Comparison of ENCODE assay signal across 16 mouse cellular contexts in the genomic region with DNA sequence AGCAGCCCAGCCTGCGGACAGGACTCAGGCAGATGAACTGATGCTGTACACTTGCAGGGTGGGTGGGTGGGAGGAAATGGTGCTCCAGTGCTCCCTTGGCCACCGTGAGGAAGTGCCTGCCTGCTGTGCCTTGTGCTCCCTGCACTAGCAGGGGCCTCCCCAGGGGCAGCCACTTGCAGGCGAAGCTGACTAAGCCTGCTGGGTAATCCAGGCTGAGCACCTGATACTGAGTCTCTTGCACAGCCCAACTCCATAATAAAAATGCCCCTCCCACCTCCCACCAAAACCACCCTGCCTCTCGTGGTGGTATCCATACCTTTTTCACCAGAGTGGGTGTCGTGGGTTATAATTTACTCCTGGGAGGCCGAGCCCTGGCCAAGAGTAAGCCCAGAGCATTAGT. TPM values are rescaled to one million over a fixed set of nuclear protein-coding genes. Genes with fewer than 3 reads are reported as not detected.
A peak's percentile ranks its signal among the peaks of the same experiment; 100 is the strongest.
DNase-seq lines count a peak whose midpoint lies in the region; ATAC-seq lines count a peak whose summit lies in the region.
"Had no signal": no experiment of that assay in that cellular context is flagged by ENCODE, and none has a peak within 500 bp of the region (broad histone marks: within the 10 kb centered on the region; RNA-seq: fewer than 3 reads in every experiment).

No protein-coding gene starts in this region.

- peaks cover 24% of the 10 kb centered on the region; the same call in 1 of the 2 replicates for H3K27me3 ChIP-seq in heart, embryonic 10.5 days (ENCODE audit: insufficient read depth, poor library complexity, severe bottlenecking)
- H3K27me3 ChIP-seq in heart, embryonic 11.5 days (ENCODE audit: control insufficient read depth, insufficient read depth, low read length), result 0 out of 2 replicates have a peak, but pooled peaks cover 2% of the 10 kb centered on the region
- H3K27me3 ChIP-seq in neural tube, embryonic 13.5 days, result no peaks in the 10 kb centered on the region

- 0 out of 2 replicates have a peak overlapping the region, but pooled peaks have one; percentile 18 for H3K27ac ChIP-seq in heart, embryonic 10.5 days
- H3K27ac ChIP-seq in heart, embryonic 11.5 days (ENCODE audit: low read depth, low read length), result no peak overlapping the region
- no peak overlapping the region for H3K27ac ChIP-seq in neural tube, embryonic 13.5 days (replicated peaks)

- 41% methylated on average over 6 of the region's 6 CpGs for WGBS in heart, embryonic 10.5 days
- WGBS in heart, embryonic 11.5 days (ENCODE audit: insufficient replicate concordance), result 44% methylated on average over 6 of the region's 6 CpGs
- 51% methylated on average over 6 of the region's 6 CpGs for WGBS in neural tube, embryonic 13.5 days

- no peaks in the 10 kb centered on the region for H3K36me3 ChIP-seq in heart, embryonic 10.5 days
- no peaks in the 10 kb centered on the region for H3K36me3 ChIP-seq in heart, embryonic 11.5 days (ENCODE audit: control insufficient read depth, insufficient read depth, low read length)
- H3K36me3 ChIP-seq in neural tube, embryonic 13.5 days, result no peaks in the 10 kb centered on the region

- ATAC-seq in heart, embryonic 11.5 days (replicated peaks; ENCODE audit: insufficient number of reproducible peaks, low FRiP score, low TSS enrichment), result no peak
- no peak; the same call in 1 of the 2 replicates for ATAC-seq in neural tube, embryonic 13.5 days (ENCODE audit: low read depth)
- ATAC-seq in common myeloid progenitor, adult 5-6 weeks (replicated peaks; ENCODE audit: low read depth, poor library complexity, severe bottlenecking), result peak; percentile 12; the same call in 1 of the 2 replicates

- no peaks in the 10 kb centered on the region for H3K9me3 ChIP-seq in heart, embryonic 10.5 days
- H3K9me3 ChIP-seq in heart, embryonic 11.5 days (replicated peaks; ENCODE audit: control insufficient read depth, low read length), result no peaks in the 10 kb centered on the region
- H3K9me3 ChIP-seq in neural tube, embryonic 13.5 days, result no peaks in the 10 kb centered on the region

- DNase-seq in heart, embryonic 10.5 days (ENCODE audit: low spot score), result peak; percentile 68
- DNase-seq in neural tube, embryonic 10.5 days (ENCODE audit: extremely low spot score, low spot score), result no peak
- peak; percentile 73 for DNase-seq in thymus, postnatal 14 days
- no peak for DNase-seq in lung, postnatal 14 days
- DNase-seq: adrenal gland, postnatal 25 days; kidney, adult 11 months; lung, adult 2 months had no signal

- H3K9ac ChIP-seq in heart, embryonic 11.5 days (ENCODE audit: low read depth, low read length), result no peak overlapping the region
- 0 out of 2 replicates have a peak overlapping the region, but pooled peaks have one; percentile 26 for H3K9ac ChIP-seq in neural tube, embryonic 13.5 days

- no peak overlapping the region for H3K4me3 ChIP-seq in heart, embryonic 10.5 days
- H3K4me3 ChIP-seq in heart, embryonic 11.5 days (ENCODE audit: low read depth, low read length), result no peak overlapping the region
- no peak overlapping the region for H3K4me3 ChIP-seq in neural tube, embryonic 13.5 days
- H3K4me3 ChIP-seq: erythroblast, embryonic 14.5 days had no signal

- peaks cover 33% of the 10 kb centered on the region for H3K4me1 ChIP-seq in heart, embryonic 10.5 days
- H3K4me1 ChIP-seq in heart, embryonic 11.5 days (ENCODE audit: control insufficient read depth, insufficient read depth, low read length), result peaks cover 12% of the 10 kb centered on the region
- no peaks in the 10 kb centered on the region for H3K4me1 ChIP-seq in neural tube, embryonic 13.5 days (replicated peaks)

- H3K4me2 ChIP-seq in heart, embryonic 11.5 days, result no peak overlapping the region
- no peak overlapping the region for H3K4me2 ChIP-seq in neural tube, embryonic 13.5 days

RNA-seq across cellular contexts. Expression of gene Il9r, which starts 0.8 kb away (rescaled TPM):
- polyA plus RNA-seq in heart, embryonic 10.5 days (2016; fragmentation: Nextera tagmentation; extraction: Ambion mirVana), result 0.14 TPM in 1 of 2 replicates, not detected in the other
- not detected in 2 replicates for polyA plus RNA-seq in heart, embryonic 11.5 days (2014; fragmentation: Nextera tagmentation; extraction: Ambion mirVana)
- polyA plus RNA-seq in neural tube, embryonic 13.5 days (2015; fragmentation: Nextera tagmentation; extraction: Ambion mirVana), result not detected in 2 replicates
- total RNA-seq in common myeloid progenitor, adult 5-6 weeks (2017), result not detected in 2 replicates
- total RNA-seq: adrenal gland, postnatal 25 days; layer of hippocampus, adult 18-20 months; left cerebral cortex, postnatal 36 days had no signal
- polyA plus RNA-seq: erythroblast, embryonic 14.5 days; frontal cortex, adult 2 months; heart, embryonic 14.5 days; neural tube, embryonic 14.5 days had no signal

RNA-seq across cellular contexts. Expression of gene Snrnp25, which starts 6.0 kb away (rescaled TPM):
- 69.7 and 84.1 TPM in 2 replicates for polyA plus RNA-seq in heart, embryonic 10.5 days (2016; fragmentation: Nextera tagmentation; extraction: Ambion mirVana)
- 59.6 and 72.2 TPM in 2 replicates for polyA plus RNA-seq in heart, embryonic 11.5 days (2014; fragmentation: Nextera tagmentation; extraction: Ambion mirVana)
- 45.7 and 46.8 TPM in 2 replicates for polyA plus RNA-seq in neural tube, embryonic 13.5 days (2015; fragmentation: Nextera tagmentation; extraction: Ambion mirVana)
- total RNA-seq in common myeloid progenitor, adult 5-6 weeks (2017), result 33.8 and 59.5 TPM in 2 replicates

RNA-seq across cellular contexts. Expression of gene Rhbdf1, which starts 22.9 kb away (rescaled TPM):
- 40.8 and 42.4 TPM in 2 replicates for polyA plus RNA-seq in heart, embryonic 10.5 days (2016; fragmentation: Nextera tagmentation; extraction: Ambion mirVana)
- 28.2 and 30.3 TPM in 2 replicates for polyA plus RNA-seq in heart, embryonic 11.5 days (2014; fragmentation: Nextera tagmentation; extraction: Ambion mirVana)
- 28.9 and 30.4 TPM in 2 replicates for polyA plus RNA-seq in neural tube, embryonic 13.5 days (2015; fragmentation: Nextera tagmentation; extraction: Ambion mirVana)
- total RNA-seq in common myeloid progenitor, adult 5-6 weeks (2017), result 0.32 and 2.0 TPM in 2 replicates

RNA-seq across cellular contexts. Expression of gene Mpg, which starts 27.1 kb away (rescaled TPM):
- 21.3 and 26.3 TPM in 2 replicates for polyA plus RNA-seq in heart, embryonic 10.5 days (2016; fragmentation: Nextera tagmentation; extraction: Ambion mirVana)
- polyA plus RNA-seq in heart, embryonic 11.5 days (2014; fragmentation: Nextera tagmentation; extraction: Ambion mirVana), result 22.0 and 22.5 TPM in 2 replicates
- polyA plus RNA-seq in neural tube, embryonic 13.5 days (2015; fragmentation: Nextera tagmentation; extraction: Ambion mirVana), result 35.8 and 36.6 TPM in 2 replicates
- 3.2 and 5.3 TPM in 2 replicates for total RNA-seq in common myeloid progenitor, adult 5-6 weeks (2017)

Comparison
In these comparisons a context has a peak if more than half of its experiments do, and no peak if none do; other contexts are left out.
1. DNase-seq: peak in heart, embryonic 10.5 days (single experiment) and thymus, postnatal 14 days (single experiment); none in neural tube, embryonic 10.5 days (single experiment) and lung, postnatal 14 days (single experiment).